Mouse (Mus musculus) gastrocnemius, postnatal 36 days (tissue): ENCODE results near the gene Neb. TPM values are rescaled to one million over a fixed set of nuclear protein-coding genes. Genes with fewer than 3 reads are reported as not detected.
A peak's percentile ranks its signal among the peaks of the same experiment; 100 is the strongest.

Source experiments
- DNase-seq, 2 experiments: peaks; one replicate each; pipeline ENCODE4 v3.0.0; 2022
- intact Hi-C: fragments of 180-260 bp; cut with DNase I; formaldehyde crosslinking; loops from one replicate; pipeline ENCODE4 v1.15.1; 2025
- total RNA-seq, 2 experiments: library from RNA; stranded (reverse); gene quantifications; 2 replicates each; pipeline ENCODE4 v1.2.3; 2021

The Neb gene
- total RNA-seq, 2 experiments from 2014 or later: 5,410 to 6,385 TPM

DNA sequence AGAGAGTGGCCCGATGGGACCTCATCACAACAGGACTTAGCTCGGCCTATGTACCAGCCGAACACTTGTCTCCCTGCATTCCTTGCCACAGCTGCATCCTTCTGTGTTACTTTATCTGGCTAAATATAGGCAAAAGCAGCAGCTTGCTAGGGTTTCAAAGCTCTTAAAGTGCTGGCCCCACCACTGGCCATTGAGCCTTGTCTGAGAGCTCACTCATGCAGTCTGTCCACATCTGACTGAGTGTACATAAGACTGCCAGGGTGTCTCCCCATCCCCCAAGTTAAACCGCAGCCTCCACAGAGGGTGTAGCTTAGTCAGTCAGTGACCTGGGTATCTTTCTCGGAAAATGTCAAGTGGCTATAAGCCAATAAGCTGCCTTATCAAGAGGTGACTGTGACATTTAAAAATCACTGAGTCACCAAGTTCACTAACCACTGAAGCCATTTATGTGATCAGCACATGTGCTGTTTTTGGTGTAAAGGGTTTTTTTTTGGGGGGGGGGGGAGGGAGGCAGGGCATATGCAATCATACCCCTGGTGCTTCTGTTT lies 59.2 kb downstream of the Neb start:
- intact Hi-C loops: loop anchor here (5.0 kb wide), 1 partner anchor 273 kb away; no protein-coding TSS in a partner anchor
- DNase-seq: no peak

GRCm38 (mm10) chr2:52317471-52317870 lies 60.8 kb downstream of the Neb start:
- intact Hi-C loops: loop anchor here (5.0 kb wide), 1 partner anchor 275 kb away; no protein-coding TSS in a partner anchor

DNA sequence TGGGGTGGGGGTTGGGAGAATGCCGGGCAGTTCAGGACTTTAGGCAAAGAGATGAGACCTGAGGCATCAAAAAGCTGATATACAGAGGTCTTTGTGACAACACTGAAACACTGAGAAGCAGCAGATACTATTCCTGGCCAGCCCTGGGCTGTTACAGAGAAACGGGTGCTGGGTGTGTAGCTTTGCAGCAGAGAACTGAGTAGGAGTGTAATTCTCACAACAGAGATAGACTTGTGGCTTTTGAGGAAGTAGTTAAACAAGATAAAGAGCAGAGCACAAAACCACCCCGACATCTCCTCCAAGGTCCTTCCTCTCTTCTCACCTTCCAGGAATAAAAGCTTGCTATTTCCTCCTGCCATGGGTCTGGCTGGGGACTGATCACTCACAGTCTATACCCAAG lies 62.5 kb downstream of the Neb start:
- DNase-seq: no peak
- intact Hi-C loops: loop anchor here (5.0 kb wide), 1 partner anchor 277 kb away; no protein-coding TSS in a partner anchor

More at GRCm38 (mm10) chr2:52317471-52317870, 60.8 kb downstream of the Neb start:
- no peak for DNase-seq

GRCm38 (mm10) chr2:52314922-52315730 lies 63.1 kb downstream of the Neb start:
- intact Hi-C loops: loop anchor here (5.0 kb wide), 1 partner anchor 277 kb away; no protein-coding TSS in a partner anchor
- DNase-seq: no peak

DNA sequence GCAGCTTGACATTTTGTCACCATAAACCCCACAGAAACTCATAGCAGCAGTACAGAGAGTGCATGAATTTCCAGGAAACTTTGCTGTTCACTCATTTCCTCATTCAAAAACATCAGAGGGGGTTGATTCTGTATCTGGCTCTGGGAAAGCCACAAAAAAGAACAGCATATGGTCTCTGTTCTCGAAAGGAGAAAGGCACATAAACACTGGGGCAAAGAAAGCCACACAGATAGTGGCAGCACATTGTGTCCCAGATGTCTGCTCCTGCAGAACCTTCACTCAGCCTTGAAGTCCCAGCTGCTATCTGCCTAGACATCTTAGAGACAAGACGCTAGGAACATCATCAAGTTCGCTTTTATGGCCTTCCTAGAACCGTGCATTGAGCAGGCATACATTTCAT lies 67.5 kb downstream of the Neb start:
- DNase-seq: no peak
- intact Hi-C loops: no loop called here

DNA sequence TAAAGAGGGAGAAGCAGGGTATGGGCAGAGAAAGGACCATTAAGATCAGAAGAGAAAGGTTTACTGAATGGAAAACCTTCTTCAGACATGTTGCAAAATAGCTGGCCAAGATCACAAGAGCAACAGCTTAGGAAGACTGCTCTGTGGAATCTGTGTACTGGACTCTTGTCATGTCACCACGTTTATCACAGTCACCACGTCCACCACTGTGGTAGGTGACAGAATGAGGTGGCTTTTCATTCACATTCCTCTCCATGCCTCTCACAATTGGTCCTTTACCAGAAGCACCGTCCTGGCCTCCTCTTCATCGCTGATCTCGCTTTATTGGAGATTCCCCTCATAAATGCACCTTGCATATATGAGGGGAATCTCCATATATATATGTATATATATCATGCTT lies 71.6 kb downstream of the Neb start:
- DNase-seq: no peak
- intact Hi-C loops: no loop called here

DNA sequence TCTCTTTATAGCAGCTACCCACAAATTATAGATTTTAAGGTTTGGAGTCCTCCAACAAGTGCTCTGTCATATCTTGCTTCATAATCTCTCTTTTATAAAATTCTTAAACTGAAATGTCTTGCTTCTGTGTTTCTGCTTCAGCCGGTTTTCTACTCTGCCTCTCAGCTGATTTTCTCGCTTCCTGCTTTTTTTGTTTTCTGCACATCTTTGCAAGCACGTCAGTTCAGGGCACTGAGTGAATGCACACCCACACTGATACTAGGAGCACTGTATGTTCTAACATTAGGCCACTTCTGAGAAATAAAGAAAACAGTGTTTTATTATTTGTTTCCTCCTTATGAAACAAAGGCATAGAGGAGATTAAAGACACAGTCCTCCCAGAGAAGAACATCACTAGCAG lies 73.7 kb downstream of the Neb start:
- DNase-seq: no peak
- intact Hi-C loops: no loop called here

- no peak for DNase-seq
- intact Hi-C loops: no loop called here
These were observed 74.9 kb downstream of the Neb start for GRCm38 (mm10) chr2:52303405-52303804.

DNA sequence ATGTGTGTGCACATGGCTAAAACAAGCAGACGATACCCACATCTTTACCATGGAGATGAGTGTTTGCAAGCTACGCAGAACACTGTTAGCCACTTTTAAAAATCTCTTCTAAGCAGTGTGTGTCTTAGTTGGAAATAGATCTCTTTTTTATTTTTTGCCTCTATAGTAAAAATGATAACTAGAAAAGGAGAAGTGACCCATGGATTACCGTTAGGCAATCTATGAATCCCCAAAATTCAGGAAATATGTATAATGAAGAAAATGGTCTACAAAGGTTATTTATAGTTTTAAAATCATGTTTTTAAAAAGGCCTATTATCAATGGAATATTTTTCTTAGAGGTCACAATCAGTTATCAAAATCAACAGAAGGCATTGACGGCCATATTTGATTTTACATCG lies 80.3 kb downstream of the Neb start:
- no peak for DNase-seq
- intact Hi-C loops: no loop called here

DNA sequence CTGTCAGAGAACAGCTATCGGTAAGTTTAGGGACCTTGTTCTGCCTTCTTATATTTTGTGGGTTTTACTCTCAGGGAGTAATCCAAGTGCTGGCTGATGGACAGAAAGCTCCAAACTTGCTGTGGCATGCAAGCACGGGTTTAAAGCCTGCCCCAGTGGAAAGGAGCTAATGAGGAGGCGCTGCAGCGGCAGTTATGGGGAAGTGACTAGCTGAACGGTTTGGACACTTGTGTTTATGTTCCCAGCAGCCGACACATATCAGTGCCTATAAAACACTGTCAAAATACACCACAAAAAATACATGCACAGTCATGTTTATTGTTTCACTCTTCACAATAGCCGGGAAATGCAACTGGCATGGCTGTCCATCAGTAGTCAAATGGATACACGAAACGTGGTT lies 81.5 kb downstream of the Neb start:
- intact Hi-C loops: no loop called here
- DNase-seq: no peak

- intact Hi-C loops: no loop called here
- no peak for DNase-seq
These were observed 90.8 kb downstream of the Neb start for GRCm38 (mm10) chr2:52287436-52287835.

- intact Hi-C loops: no loop called here
- no peak for DNase-seq
These were observed 91.9 kb downstream of the Neb start for GRCm38 (mm10) chr2:52286421-52286820.

DNA sequence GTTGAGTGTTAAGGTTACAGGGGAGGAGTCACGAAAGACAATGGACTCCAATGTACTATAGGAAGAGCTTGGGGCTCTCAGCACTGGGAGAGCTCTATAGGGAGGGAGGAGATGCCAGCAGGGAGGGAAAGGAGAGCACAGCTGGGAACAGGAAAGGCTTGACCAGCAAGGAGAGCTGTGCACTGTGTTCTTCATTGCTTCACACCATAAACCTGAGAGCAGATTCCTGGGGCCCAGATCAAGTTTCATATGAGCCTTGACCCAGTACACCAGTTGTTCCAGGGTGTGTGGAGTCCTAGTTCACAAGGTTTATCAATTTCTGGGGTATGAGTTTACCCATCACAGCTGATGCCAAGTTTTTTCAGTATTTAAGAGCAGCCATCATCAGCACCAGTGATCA lies 106.1 kb downstream of the Neb start:
- intact Hi-C loops: no loop called here
- peak in 1 of 2 experiments; percentile 9 for DNase-seq

DNA sequence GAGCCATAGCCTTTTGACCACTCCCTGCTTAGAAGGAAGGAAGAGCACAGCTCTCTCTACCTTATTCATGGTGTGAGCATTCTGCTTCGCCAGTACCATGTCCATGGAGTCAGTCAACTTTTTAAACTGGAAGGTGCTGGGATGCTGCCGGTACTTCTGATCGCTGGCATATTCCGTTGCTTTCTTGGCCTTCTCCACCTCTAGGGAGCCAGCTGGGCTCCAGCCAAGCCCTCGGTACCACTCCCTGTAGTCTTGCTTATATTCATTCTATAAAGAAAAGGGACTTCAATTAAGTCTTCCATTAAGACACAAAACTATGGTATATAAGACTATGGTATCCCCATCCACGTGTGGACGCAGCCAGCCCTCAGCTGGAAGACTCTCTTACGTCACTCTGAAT lies 107.4 kb downstream of the Neb start:
- intact Hi-C loops: no loop called here
- DNase-seq: no peak

GRCm38 (mm10) chr2:52262149-52262548 lies 116.1 kb downstream of the Neb start:
- intact Hi-C loops: no loop called here

GRCm38 (mm10) chr2:52252037-52252436 lies 126.2 kb downstream of the Neb start:
- no peak for DNase-seq
- intact Hi-C loops: no loop called here

More at GRCm38 (mm10) chr2:52262149-52262548, 116.1 kb downstream of the Neb start:
- DNase-seq: no peak

DNA sequence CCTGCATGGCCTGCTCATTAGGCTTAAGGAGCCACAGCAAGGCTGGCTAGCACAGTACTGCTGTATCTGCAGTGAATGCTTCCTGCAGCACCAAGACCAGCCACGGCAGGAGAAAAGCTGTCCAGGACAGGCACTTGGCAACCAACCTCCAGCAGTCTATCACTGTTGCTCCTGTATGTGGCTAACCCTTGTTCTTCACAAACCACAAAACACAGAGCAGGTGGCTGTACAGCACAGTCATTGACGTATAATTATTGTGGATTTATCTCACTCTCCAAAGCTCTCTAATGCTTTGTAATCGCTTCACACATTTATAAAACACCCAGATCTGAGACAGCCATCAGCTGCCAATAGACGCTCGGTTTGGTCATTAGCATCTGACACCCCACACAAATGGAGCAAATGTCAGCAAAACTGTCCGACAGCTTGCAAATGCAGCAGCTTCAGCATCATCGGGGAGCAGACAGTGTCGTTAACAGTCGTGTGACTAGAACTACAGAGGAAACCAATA lies 129.9 kb downstream of the Neb start:
- DNase-seq: no peak
- intact Hi-C loops: no loop called here

DNA sequence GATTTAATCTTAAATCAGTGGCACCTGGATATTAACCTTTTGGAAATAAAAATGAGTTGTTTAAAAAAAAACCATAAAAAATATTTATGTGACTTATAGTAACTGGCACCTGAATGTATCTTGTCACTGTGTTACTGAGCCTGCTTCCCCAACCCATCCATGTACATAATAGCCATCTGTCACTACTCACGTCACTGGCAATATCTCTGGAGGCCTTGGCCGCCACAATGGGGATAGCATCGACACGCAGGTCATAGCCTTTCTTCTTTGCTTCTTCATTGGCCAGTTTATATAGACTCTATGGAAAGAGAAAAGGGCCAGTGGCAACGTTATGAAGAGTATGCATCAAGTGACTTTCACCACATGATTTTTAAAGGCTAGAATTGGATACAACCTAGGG lies 133.2 kb downstream of the Neb start:
- no peak for DNase-seq
- intact Hi-C loops: no loop called here

GRCm38 (mm10) chr2:52242691-52243090 lies 135.6 kb downstream of the Neb start:
- intact Hi-C loops: no loop called here

GRCm38 (mm10) chr2:52237892-52238291 lies 140.4 kb downstream of the Neb start:
- intact Hi-C loops: no loop called here
- peak in 1 of 2 experiments; percentile 16 for DNase-seq

More at GRCm38 (mm10) chr2:52242691-52243090, 135.6 kb downstream of the Neb start:
- DNase-seq: no peak

- intact Hi-C loops: no loop called here
- no peak for DNase-seq
These were observed 150.7 kb downstream of the Neb start for GRCm38 (mm10) chr2:52227584-52227983.

DNA sequence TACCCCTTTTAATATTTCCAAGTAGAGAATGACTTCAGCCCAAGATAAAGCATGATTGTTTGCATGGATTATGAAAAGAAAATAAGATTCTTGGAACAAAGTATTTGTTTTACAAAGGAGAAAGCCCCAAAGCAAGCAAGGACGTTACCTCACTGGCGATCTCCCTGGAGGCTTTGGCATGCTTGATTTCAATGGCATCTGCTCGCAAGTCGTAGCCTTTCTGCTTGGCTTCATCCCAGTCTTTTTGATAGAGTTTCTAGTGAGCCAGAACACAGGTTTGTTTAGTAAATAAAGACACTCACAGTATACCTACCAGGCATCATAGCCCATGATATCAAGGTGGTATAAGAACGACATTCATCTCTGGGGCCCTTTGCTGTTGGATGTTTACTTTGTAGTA lies 153.9 kb downstream of the Neb start:
- intact Hi-C loops: no loop called here
- DNase-seq: no peak
